Mouse (Mus musculus): ENCODE measurements at regions not wholly inside any gene's neighbourhood (a gene's known extent, or its start where the extent isn't known, plus 50 kb on each side); places are given as distances from the start of the nearest gene placed in this dataset.

DNA sequence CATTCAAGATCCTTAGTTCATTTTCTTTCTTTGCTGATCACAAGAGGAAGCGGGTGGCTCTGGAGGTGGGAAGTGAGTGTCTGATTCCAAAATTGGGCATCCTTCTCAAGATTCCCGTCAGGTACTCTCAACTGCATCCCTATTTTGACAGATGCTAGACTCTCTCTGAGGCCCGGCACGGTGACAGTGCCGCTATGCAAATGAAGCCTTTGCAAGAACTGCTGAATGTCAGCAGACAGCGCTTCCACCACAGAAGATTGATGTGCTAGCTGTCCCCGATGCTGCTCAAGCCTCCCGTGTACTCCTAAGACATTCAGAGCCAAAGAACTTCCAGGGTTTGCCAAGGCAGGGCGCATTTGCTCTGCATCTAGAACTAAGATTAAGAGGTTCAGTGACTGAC, 50.9 kb upstream of the Cpne4 start:
- DNase-seq (ENCODE audit: low read depth, low spot score): no peak

DNA sequence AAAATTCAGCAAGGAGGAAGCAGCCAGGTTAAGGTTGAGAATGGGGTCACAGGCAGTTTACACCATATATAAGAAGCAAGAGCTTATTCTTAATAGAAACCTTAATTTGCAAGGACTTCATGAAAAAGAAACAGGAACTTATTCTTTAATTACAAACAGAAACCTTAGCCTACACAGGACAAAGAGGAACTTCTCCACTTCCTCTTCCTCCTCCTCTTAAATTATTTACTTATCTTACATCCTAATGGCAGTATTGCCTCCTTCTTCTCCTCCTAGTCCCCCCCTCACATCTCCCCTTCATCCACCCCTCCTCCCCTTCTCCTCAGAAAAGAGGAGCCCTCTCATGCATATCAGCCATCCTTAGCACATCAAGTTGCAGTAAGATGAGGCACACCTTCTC, 56.4 kb upstream of the Cpne4 start:
- DNase-seq (ENCODE audit: low read depth, low spot score): no peak

DNA sequence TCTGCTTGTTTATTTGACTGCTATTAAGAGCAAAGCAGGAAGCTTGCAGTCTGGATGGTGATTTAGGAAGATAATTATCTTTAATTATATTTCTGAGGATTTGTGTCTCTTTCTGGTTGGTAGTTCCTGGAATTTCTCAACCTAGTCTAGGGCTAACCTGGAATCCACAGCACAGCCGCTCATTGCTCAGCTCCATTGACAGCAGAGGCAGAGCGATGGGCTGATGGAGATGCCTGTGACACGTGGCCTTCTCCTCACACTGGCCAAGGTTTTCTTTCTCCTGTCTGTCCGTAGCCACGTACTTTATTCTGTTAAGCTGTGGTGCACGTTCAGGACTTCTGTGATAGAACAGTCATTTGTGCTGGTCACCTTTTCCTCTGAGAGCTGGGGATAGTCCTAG, 57.7 kb upstream of the Cpne4 start:
- no peak for DNase-seq (ENCODE audit: low read depth, low spot score)

DNA sequence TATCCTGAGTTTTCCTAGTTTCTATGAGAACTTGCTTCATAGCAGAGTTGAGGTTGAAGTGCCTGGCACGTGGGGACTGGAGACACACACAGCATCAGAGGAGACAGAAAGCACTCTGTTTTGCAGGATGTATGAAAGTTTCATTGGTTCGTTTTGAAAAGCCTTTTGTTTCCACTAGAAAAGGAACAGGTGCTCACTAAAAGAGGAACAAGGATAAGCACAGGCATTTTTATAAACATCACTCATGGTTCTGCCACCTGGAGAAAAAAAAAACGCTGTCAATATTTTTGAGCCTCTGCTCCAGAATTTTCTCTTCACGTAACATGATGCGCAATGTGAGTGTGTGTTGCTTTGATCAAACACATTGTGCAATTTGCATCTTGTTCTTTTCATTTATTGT, 64.6 kb upstream of the Cpne4 start:
- DNase-seq (ENCODE audit: low read depth, low spot score): no peak

DNA sequence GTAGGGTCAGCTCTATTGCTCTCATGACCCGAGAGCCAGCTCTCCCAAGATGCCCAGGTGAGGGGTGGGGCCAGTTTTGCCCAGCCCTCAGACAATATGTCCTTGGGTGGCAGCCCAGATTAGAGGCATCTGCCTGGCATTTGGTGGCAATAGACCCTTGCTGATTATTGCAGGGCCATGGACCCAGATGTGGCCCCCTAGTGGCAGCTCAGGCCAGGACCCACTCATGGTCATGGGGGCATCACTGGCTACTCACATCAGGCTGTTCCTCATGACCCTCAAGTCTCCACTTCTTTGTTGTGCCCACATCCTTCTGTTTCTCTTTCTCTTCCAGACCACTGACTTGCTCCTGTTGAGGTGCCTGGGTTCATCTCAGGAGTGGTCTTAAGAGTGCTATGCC, 66.4 kb upstream of the Cpne4 start:
- DNase-seq (ENCODE audit: low read depth, low spot score): no peak

DNA sequence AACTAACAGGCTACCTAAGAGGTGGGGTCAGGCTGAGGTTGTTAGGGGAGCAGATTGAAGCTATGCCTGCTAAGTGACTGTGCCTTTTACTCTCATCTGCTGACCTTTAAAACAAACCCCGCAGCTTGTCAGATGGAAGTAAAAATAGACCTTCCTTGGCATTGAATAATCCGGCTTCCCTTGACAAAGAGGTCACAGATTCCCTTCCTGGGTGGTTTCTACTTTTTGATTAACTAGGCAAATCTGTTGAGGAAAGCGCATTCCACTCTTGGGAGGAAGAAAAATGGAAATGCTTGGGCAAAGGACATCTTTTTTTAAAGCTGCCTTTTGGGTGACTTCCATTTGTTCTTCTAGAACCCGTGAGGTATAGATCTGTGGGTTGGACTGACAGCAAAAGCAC, 72.3 kb upstream of the Cpne4 start:
- DNase-seq (ENCODE audit: low read depth, low spot score): no peak

DNA sequence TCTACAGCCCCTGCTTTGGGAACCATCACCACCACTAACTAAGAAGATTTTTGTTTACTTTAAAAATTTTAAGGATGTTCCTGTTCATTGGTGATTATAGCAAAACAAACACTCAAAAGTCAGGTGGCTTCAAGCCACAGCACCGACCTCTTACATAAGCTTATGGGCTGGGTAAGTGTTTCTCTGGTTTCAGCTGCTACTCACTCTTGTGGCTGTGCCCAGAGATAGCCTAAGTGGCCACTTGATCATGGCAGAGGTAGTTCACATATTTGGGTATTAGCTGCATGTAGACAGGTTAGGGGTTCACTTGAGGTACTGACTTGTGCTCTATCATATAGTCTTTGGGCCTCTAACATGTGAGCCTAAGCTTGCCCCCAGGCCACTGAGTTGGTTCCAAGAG, 79.8 kb upstream of the Cpne4 start:
- DNase-seq (ENCODE audit: low read depth, low spot score): no peak

DNA sequence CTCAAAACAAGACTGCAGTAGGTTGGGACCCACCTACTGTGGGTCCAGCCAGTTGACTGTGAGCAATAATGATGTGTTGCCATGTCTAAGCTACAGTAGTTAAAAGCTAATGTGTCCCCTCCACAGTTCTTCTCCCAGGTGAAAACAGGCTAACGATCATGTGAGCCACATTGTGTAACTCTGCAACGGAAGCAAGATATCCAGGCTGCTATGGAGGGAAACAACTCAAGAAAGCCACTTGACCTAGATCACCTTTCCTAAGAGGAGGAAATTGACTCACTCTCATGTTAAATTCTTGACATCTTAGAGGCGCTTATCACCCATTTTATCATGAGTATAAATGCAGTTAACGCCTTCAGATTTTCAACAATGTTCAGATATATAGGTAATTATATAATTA, 83.4 kb upstream of the Cpne4 start:
- DNase-seq (ENCODE audit: low read depth, low spot score): no peak

DNA sequence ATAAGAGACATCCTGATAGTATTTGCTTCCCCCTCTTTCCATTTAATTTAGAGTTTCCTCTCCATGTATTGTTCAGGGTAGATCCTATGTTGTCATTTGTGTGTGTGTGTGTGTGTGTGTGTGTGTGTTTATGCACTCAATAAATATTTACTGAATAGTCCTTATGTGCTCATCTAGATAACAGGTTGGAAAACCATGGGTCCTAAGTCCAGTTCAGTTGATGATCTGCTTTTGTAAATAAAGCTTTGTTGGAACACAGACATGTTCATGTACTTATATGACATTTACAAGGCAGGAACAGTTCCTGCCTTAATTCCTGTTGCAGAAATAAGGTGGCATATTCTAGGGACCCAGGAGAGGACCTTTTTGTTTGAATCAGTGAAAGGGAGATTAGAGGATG, 87.0 kb upstream of the Cpne4 start:
- DNase-seq (ENCODE audit: low read depth, low spot score): no peak

DNA sequence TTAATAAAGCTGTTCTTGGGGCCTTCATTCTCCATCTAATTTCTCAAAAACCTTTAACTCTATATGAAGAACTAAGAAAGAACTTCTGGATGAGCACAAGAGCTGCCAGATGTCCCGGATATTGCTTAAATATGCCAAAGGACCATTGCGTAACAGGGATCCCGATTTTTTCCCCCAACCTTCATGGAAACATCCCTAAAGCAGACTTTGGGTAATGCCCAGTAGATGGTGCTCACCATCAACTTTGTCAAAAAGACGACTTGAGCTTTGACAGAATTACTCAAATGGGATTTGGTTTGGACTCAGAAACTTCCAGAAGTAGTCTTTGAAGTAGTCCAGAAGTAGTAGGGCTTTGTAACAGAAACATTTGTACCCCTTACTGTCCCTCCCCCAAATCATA, 89.5 kb upstream of the Cpne4 start:
- DNase-seq (ENCODE audit: low read depth, low spot score): peak; percentile 47

DNA sequence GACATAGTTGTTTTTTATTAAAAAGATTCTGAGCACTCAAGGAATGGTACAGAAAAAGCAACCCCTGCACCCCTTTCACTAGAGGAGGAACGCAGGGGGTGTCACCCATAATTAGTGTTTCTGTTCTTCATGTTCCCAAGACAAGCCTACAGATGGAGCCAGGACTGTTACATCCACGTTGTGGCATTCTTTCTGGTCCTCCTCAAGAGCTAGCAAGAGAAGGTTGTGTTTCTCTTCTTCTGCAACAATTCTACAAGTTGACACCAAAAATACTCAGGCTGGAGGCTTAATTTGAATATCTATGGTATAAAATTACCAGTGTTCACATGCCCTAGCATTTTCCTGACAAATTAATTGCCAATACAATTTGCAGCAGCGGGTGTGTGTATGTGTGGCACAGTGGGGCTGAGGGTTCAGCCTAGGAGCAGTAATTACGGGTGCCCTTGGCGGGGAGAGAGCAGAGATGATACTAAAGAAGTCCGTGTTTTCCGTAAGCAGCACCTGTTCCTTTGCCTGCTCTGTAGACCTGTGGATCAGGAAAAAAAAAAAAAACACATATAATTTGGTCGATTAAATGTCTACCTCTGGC, 98.4 kb upstream of the Cpne4 start:
- DNase-seq (ENCODE audit: low read depth, low spot score): peak; percentile 16

DNA sequence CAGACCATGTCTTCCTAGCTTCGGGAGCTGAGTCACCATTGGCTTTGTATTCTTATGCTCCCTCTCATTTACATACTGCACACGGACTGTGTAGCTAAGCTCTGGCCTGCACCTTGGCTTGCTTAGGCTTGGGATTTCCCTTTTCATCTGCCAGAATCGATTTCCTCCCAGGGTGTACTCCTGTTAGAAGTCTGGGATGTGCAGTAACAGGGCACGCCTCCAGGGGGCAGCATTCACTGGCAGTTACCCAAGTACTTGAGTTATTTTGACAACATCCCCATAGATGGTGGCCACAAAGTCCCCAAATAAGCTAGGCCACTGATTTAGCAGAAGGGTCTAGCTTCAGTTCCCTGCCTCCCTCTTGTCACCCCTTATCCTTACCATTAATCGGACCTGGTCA, 102.2 kb upstream of the Cpne4 start:
- DNase-seq (ENCODE audit: low read depth, low spot score): no peak

DNA sequence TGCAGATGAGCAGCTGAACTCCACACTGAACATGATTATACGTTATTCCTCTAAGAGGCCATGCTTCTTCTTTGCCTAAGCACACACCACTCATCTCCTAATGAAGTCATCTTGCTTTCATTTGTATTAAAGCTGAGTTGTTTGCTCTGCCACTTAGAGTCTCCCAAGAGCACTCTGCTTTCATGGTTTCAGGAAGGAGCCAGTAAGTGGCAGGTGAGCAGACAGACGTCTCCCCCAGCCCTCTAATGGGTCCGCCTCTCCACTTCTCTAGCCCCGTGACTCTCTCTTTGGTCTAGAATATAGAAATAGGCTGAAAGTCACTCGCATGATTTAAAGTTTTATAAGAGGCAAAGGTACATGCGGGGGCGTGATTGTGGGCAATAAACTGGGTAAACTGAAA, 103.8 kb upstream of the Cpne4 start:
- no peak for DNase-seq (ENCODE audit: low read depth, low spot score)

DNA sequence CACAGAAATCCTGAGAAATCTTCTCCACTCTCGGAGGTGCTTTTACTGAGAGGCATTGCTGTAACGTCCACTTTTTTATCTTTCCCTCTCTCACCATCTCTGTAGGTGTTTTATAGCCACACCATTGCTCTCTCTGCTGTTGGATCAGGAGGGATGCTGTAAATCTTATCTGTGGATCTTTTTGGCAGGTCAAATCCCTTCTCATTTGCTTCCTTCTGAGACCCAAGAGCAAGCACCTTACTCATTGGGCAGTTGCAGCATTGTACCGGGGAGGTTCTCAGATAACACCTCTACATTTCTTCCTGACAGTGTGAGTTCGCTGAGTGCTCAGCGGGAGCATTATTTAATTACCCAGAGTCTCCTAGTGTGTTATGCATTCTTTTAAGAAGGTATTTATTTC, 75.5 kb upstream of the Acpp start:
- no peak for DNase-seq (ENCODE audit: low read depth, low spot score)

DNA sequence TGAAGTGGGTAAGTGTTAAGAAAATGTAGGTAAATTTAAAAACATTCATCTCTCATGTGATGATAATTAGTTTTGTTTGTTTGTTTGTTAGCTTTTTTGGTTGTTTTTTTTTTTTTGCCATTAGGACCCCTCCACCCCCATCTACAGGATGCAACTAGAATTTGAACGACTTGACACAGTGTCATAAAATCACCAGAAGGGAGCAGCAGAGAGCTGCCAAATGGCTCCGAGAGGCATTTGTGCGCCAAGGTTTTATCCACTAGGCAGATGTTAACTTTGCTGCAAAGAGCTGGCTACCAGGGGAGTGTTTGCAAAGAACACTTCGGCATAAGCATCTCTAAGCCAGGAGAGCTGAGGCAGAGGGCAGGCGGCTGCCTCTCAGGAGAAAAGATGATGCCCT, 72.7 kb upstream of the Acpp start:
- DNase-seq (ENCODE audit: low read depth, low spot score): no peak

DNA sequence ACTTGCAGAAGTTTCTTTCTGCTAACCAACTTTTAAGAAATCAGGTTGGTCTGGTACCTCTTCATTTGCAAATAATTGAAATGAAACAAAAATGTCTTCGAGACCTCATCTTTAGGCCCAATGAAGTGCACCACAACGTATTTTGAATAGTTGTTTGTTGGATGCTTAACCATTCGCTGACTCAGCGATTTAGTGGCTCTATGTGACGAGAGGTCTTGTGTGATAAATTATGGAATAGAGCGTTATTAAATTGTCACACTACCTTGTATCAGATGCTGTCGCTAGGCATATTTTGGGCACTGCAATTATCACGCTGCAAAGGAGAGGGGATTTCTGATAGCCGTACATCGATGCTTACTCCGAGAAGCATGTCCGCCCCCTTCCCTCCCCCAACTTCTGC, 71.8 kb upstream of the Acpp start:
- DNase-seq (ENCODE audit: low read depth, low spot score): no peak

DNA sequence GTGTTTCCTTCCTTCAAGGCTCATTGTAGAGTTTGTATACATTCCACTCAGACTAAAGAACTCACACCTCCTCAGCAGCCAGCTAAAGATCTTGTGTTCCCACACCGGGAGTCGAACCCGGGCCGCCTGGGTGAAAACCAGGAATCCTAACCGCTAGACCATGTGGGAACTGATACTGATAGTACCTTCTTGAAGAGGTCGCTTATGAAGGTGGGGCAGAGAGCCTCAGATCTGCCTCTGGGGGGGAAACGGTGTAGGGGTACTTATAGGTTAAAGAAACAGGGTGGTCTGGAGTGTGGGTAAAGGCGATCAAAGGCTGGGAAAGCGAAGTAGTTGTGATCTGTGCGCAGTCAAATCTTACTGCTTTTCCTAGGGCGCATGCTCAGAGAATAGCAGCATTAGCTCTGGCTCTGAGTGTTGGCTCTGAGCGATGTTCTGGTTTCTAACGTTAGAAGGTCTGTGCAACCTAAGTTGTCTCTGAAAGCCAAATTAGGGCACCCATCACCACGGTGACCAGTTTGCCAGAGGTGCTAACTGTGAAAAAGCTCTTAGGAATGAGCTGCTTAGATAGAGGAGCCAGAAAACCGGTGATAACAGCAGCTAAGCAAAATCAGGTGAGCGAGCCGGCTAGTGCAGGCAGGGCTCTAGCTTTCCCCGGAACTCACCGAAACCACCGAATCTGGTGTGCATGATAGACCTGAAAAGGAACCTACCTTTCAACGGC, 71.2 kb upstream of the Acpp start:
- DNase-seq (ENCODE audit: low read depth, low spot score): peak; percentile 56

DNA sequence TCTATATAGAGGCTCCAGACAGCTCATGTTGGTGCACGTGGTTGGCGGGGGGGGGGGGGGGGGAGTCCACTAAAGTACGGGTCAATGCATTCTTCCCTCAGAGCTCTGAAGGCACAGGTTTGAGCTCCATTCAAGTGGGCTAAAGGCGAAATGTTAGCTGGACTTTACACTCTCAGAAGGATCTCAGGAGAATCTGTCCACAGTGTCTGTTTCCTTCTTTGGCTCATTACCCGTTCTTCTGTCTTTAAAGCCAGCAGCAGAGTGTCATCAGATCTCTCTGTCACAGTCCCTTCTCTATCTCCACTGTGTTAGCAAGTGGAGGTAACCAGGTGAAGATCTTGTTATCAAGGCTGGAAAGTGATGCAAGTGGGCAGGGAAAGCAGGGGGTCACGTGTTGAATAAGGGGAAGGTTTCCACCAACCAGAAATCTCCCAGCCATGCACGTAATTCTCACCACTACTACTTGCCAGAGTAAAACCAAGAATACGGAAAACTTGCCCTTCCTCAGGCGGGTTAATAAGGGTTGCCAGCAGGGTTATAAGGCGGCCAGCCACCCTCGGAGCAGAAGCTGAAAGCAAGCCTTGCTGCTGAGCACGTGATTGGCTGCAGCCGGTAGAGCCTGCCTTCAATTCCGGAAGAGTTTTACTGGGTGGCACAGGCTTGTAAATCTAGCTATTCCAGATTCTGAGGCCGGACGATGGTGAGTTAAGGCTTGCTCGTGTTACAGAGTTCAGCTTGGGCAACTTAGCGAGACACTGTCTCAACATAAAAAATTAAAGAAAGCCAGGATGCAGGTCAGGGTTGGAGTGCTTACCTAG, 70.2 kb upstream of the Acpp start:
- DNase-seq (ENCODE audit: low read depth, low spot score): no peak

DNA sequence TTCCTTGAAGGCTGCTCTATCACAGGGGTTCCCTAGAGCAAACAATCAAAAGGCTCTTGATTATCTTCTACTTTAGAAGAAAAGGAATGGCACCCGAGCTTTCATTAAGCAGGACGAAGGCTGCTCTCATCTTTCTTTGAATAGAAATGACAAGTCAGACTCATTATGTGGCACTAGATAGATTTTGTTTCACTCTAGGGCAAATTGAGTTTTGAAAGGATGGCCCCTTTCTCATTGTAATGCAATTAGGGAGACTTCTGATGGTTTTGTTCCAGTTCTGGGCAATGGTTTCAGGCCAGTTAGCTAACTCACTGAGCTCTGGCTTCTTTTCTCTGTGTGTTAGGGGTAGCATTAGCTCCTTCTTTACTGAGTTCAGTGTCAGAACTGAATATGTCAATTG, 69.5 kb upstream of the Acpp start:
- no peak for DNase-seq (ENCODE audit: low read depth, low spot score)

DNA sequence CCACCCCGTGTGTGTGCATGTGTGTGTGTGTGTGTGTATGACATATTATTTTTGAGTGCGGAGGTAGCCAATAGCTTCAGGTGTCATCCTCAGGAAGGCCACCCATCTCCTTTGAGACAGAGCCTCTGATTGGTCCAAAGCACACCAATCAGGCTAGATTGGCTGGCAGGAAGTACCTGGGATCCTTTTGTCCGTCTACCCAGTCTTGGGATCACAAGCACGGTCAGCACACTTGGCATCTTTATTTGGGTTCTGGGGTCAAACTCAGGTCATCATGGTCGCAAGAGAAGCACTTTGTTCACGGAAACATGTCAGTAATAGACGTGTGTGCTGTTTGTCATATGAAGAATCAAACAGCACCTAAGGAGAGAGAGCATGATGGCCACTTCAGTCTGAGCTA, 68.9 kb upstream of the Acpp start:
- DNase-seq (ENCODE audit: low read depth, low spot score): no peak

DNA sequence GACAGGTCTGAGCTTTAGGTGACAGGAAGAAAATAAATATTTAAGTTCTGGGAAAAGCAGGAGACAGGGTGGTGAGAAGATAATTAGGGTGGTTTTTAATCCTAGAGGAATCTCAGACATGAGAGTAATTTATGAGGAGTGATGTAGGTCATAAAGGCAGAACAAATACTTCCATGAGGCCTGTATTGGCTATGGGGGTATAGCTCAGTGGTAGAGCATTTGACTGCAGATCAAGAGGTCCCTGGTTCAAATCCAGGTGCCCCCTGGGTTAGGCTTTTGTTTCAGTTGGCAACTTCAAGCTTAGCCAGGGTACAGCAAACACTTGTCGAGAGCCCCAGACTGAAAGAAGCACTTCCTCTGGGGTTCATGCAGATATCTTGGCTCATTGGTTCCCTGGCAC, 66.3 kb upstream of the Acpp start:
- no peak for DNase-seq (ENCODE audit: low read depth, low spot score)

DNA sequence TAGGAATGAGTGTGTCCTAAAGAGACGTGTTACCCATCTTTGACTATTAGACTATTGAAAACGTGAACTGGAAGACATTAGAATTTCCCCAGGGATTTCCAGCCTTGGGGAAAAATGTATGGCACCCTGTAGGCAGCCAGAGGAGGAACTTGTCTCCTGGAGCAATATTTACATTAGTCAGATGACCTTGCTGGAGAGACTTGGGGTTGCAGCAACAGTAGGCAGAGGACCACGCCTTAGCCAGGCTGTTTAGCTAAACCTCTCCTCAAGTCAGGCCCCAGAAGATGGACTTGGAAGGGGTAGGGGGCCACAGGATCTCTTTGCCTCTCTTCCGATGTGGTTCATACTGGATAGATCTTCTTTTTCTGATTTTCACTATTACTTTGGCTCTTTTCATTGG, 64.1 kb upstream of the Acpp start:
- DNase-seq (ENCODE audit: low read depth, low spot score): no peak

DNA sequence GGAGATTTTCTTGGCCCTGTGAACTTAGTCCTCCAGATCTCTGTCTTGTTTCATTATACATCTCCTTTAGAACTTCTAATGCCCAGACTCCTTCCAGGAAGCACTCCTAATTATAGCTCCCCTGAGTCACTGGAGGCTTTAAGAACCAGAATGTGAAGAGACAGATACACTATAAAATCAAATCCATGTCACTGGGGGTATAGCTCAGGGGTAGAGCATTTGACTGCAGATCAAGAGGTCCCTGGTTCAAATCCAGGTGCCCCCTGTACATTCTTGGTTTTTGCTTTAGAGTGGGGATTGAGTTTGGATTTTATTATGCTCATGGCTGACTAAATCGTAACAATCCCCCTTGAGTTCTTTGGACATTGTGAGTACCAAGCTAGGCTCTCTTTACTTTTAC, 62.4 kb upstream of the Acpp start:
- DNase-seq (ENCODE audit: low read depth, low spot score): no peak
